Mouse (Mus musculus) embryonic facial prominence, embryonic 14.5 days (tissue): Measurements from ENCODE around the gene Fam43a. TPM values are rescaled to one million over a fixed set of nuclear protein-coding genes. Genes with fewer than 3 reads are reported as not detected.

Source experiments
- ATAC-seq: fragments of 200-750 bp; cut with Nextera tagmentation; 2 replicates; pipeline ENCODE4 v1.8.0; 2017; ENCODE audit warnings: low read depth, moderate number of reproducible peaks, moderate TSS enrichment
- DNase-seq: peaks from one replicate; pipeline ENCODE4 v3.0.0-alpha.2; 2015; ENCODE audit warnings: low spot score
- H3K27ac ChIP-seq: fragments of 300-500 bp; sonication (generic); replicated peaks from 2 replicates; pipeline ENCODE4 v1.5.1; 2014; ENCODE audit warnings: low read depth, mild to moderate bottlenecking, low read length, moderate library complexity
- H3K27me3 ChIP-seq: fragments of 300-500 bp; sonication (generic); replicated peaks from 2 replicates; pipeline ENCODE4 v1.6.1; 2014; ENCODE audit warnings: low read length; ENCODE audit not compliant: control insufficient read depth, insufficient read depth
- H3K36me3 ChIP-seq: fragments of 300-500 bp; sonication (generic); 2 replicates; pipeline ENCODE4 v1.6.1; 2014; ENCODE audit warnings: low read length, mixed read lengths; ENCODE audit not compliant: control insufficient read depth, insufficient read depth
- H3K4me1 ChIP-seq: fragments of 300-500 bp; sonication (generic); 2 replicates; pipeline ENCODE4 v1.6.1; 2014; ENCODE audit warnings: antibody characterized with exemption, low read length; ENCODE audit not compliant: control insufficient read depth, insufficient read depth
- H3K4me2 ChIP-seq: fragments of 300-500 bp; sonication (generic); 2 replicates; pipeline ENCODE4 v1.6.1; 2014; ENCODE audit warnings: low read depth, mild to moderate bottlenecking, low read length, moderate library complexity, mixed read lengths
- H3K4me3 ChIP-seq: fragments of 300-500 bp; sonication (generic); 2 replicates; pipeline ENCODE4 v1.5.1; 2014; ENCODE audit warnings: low read depth, mild to moderate bottlenecking, low read length
- H3K9ac ChIP-seq: fragments of 300-500 bp; sonication (generic); 2 replicates; pipeline ENCODE4 v1.6.1; 2014; ENCODE audit warnings: low read depth, mild to moderate bottlenecking, low read length, moderate library complexity, mixed read lengths
- H3K9me3 ChIP-seq: fragments of 300-500 bp; sonication (generic); 2 replicates; pipeline ENCODE4 v1.6.1; 2016; ENCODE audit warnings: low read length; ENCODE audit not compliant: control insufficient read depth
- WGBS: fragments of 180-500 bp; shearing (Covaris S2); extraction: QIAGEN DNeasy Blood & Tissue Kit; methylation state at CpG from one replicate; pipeline ENCODE4 v1.1.7; 2014; 5-methylcytosine and 5-hydroxymethylcytosine counted together
- polyA plus RNA-seq: library from polyadenylated mRNA; unstranded; fragments of >200 nt; fragmentation: Nextera tagmentation; extraction: Ambion mirVana; gene quantifications from 2 replicates; pipeline ENCODE4 v1.2.1, GENCODE M21; 2014

Gene Fam43a
- polyA plus RNA-seq, 1 experiment from 2014 or later, result 12.1 TPM

- ATAC-seq (no peak), DNase-seq (no peak)
- Histone ChIP-seq H3K27ac (no peak overlapping the region), H3K4me1 (0 out of 2 replicates have a peak, but pooled peaks cover 5% of the 10 kb centered on the region), H3K9me3 (peaks cover 3% of the 10 kb centered on the region; the same call in 1 of the 2 replicates), H3K4me2 (no peak overlapping the region), H3K36me3 (no peaks in the 10 kb centered on the region), H3K4me3 (no peak overlapping the region), H3K27me3 (no peaks in the 10 kb centered on the region), H3K9ac (no peak overlapping the region)
- WGBS, result 64% methylated on average over 3 of the region's 3 CpGs
Measured at GRCm38 (mm10) chr16:30646856-30647255, 47.3 kb downstream of the Fam43a start.

GRCm38 (mm10) chr16:30651292-30651691 is 51.8 kb downstream of the Fam43a start:
- H3K27me3 ChIP-seq, result no peaks in the 10 kb centered on the region
- WGBS, result 75% methylated on average over 1 of the region's 1 CpGs
- no peak for DNase-seq
- H3K4me2 ChIP-seq, result no peak overlapping the region
- no peaks in the 10 kb centered on the region for H3K9me3 ChIP-seq
- H3K9ac ChIP-seq, result no peak overlapping the region
- no peaks in the 10 kb centered on the region for H3K36me3 ChIP-seq
- no peak for ATAC-seq
- H3K27ac ChIP-seq, result no peak overlapping the region
- 0 out of 2 replicates have a peak, but pooled peaks cover 8% of the 10 kb centered on the region for H3K4me1 ChIP-seq
- H3K4me3 ChIP-seq, result no peak overlapping the region

Other genes with a start within 250 kb of the Fam43a start
- gene Atp13a3, start 193.7 kb upstream of the Fam43a start, polyA plus RNA-seq, result 16.7 and 20.0 TPM in 2 replicates
- gene Tmem44, start 48.9 kb upstream of the Fam43a start, polyA plus RNA-seq, result 13.8 and 20.7 TPM in 2 replicates
- 52.2 and 59.3 TPM in 2 replicates for gene Lsg1, start 12.1 kb upstream of the Fam43a start, polyA plus RNA-seq